Mouse (Mus musculus): ENCODE results near the gene Cnr2.

Cnr2 gene

GRCm38 (mm10) chr4:135875991-135876582, 19.1 kb upstream of the Cnr2 start:
- DNase-seq (ENCODE audit: low spot score in 2 of 2), result peak; percentile 76 to 86

- peak; percentile 75 to 84 for DNase-seq (ENCODE audit: low spot score in 2 of 2)
Observed at GRCm38 (mm10) chr4:135876583-135877020, 18.6 kb upstream of the Cnr2 start.

GRCm38 (mm10) chr4:135877742-135878141, 17.5 kb upstream of the Cnr2 start:
- DNase-seq (ENCODE audit: low spot score in 2 of 2), result no peak

- no peak for DNase-seq (ENCODE audit: low spot score in 2 of 2)
Observed at GRCm38 (mm10) chr4:135879021-135879420, 16.2 kb upstream of the Cnr2 start.

GRCm38 (mm10) chr4:135880018-135880417, 15.2 kb upstream of the Cnr2 start:
- peak in 1 of 2 experiments; percentile 57 for DNase-seq (ENCODE audit: low spot score in 2 of 2)

- DNase-seq (ENCODE audit: low spot score in 2 of 2), result no peak
Observed at GRCm38 (mm10) chr4:135880576-135880975, 14.6 kb upstream of the Cnr2 start.

- no peak for DNase-seq (ENCODE audit: low spot score in 2 of 2)
Observed at GRCm38 (mm10) chr4:135882023-135882422, 13.2 kb upstream of the Cnr2 start.

GRCm38 (mm10) chr4:135883401-135883851, 11.8 kb upstream of the Cnr2 start:
- DNase-seq (ENCODE audit: low spot score in 2 of 2), result peak in 1 of 2 experiments; percentile 57

- DNase-seq (ENCODE audit: low spot score in 2 of 2), result peak in 1 of 2 experiments; percentile 58
Observed at GRCm38 (mm10) chr4:135883881-135884516, 11.2 kb upstream of the Cnr2 start.

- DNase-seq (ENCODE audit: low spot score in 2 of 2), result no peak
Observed at GRCm38 (mm10) chr4:135884531-135884930, 10.7 kb upstream of the Cnr2 start.

GRCm38 (mm10) chr4:135885676-135886075, 9.5 kb upstream of the Cnr2 start:
- DNase-seq (ENCODE audit: low spot score in 2 of 2), result peak in 1 of 2 experiments; percentile 56

GRCm38 (mm10) chr4:135886184-135886583, 9.0 kb upstream of the Cnr2 start:
- peak in 1 of 2 experiments; percentile 8 for DNase-seq (ENCODE audit: low spot score in 2 of 2)

- peak in 1 of 2 experiments; percentile 54 for DNase-seq (ENCODE audit: low spot score in 2 of 2)
Observed at GRCm38 (mm10) chr4:135888448-135889057, 6.6 kb upstream of the Cnr2 start.

- no peak for DNase-seq (ENCODE audit: low spot score in 2 of 2)
Observed at GRCm38 (mm10) chr4:135889146-135889883, 5.9 kb upstream of the Cnr2 start.

- DNase-seq (ENCODE audit: low spot score in 2 of 2), result peak; percentile 78 to 88
Observed at GRCm38 (mm10) chr4:135889884-135890283, 5.3 kb upstream of the Cnr2 start.

- DNase-seq (ENCODE audit: low spot score in 2 of 2), result no peak
Observed at GRCm38 (mm10) chr4:135891539-135891938, 3.7 kb upstream of the Cnr2 start.

- no peak for DNase-seq (ENCODE audit: low spot score in 2 of 2)
Observed at GRCm38 (mm10) chr4:135892884-135893283, 2.3 kb upstream of the Cnr2 start.

GRCm38 (mm10) chr4:135896157-135896556, 963 bp downstream of the Cnr2 start:
- no peak for DNase-seq (ENCODE audit: low spot score in 2 of 2)

GRCm38 (mm10) chr4:135898380-135899049, 3.3 kb downstream of the Cnr2 start:
- DNase-seq (ENCODE audit: low spot score in 2 of 2), result peak; percentile 77 to 83

- no peak for DNase-seq (ENCODE audit: low spot score in 2 of 2)
Observed at GRCm38 (mm10) chr4:135899050-135899448, 3.9 kb downstream of the Cnr2 start.

GRCm38 (mm10) chr4:135900008-135900407, 4.8 kb downstream of the Cnr2 start:
- peak; percentile 72 to 79 for DNase-seq (ENCODE audit: low spot score in 2 of 2)

All from spleen, postnatal 4 days (tissue).